Mouse (Mus musculus) ES-Bruce4 (cell line): Measurements from ENCODE around the gene Rab3ip.

Experiments used
- CTCF ChIP-seq: IDR thresholded peaks from one replicate; pipeline ENCODE4 v1.8.1; 2011; ENCODE audit warnings: low read depth, low read length
- POLR2A ChIP-seq: IDR thresholded peaks from one replicate; pipeline ENCODE4 v1.8.1; 2011; ENCODE audit warnings: low read length; ENCODE audit not compliant: insufficient read depth

DNA sequence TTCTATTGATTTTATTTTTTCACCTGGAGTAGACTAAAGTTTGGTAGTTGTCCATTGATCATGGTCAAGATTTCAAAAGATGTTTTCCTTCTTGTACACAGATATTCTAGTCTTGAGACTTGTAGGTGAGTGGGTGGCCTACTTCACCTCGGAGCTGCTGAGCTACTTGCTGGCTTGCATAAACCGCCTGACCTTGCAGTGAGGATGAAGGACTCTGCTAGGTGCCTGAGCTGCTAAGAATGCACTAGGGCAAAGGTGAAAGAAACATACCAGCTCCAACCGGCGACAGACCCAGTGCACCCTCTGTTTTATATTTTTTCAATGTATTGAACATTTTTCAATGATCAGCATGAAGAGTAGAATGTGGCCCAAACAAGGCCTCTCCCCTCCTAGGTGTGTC, 29.7 kb upstream of the Rab3ip start:
- TF ChIP-seq CTCF (no peak), POLR2A (no peak)
